Mouse (Mus musculus): ENCODE data around the gene Uimc1. TPM values are rescaled to one million over a fixed set of nuclear protein-coding genes. Genes with fewer than 3 reads are reported as not detected.

The Uimc1 gene
- polyA plus RNA-seq, 1 experiment: 8.7 TPM

DNA sequence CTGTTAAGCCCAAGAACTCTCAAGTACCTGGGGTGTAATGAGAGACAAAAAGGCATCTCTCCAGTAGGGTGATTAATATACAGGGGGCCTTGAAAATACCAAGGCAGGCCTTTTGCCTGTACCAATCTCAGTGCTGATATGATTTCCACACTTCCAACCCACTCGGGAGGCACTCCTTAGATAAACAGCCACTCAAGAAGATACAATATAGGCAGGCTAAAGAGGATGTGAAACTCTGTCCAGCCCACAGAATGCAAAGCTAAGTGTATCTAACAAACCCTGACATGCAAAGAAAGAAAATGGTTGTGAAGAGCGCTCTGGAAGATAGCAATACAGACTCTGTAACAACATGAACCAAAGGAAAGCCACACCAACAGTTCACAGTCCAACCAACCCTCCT is 36.8 kb downstream of the Uimc1 start:
- H3K27ac ChIP-seq (ENCODE audit: control insufficient read depth, insufficient read depth, low read length): no peak overlapping the region
- H3K4me1 ChIP-seq (replicated peaks; ENCODE audit: control insufficient read depth, insufficient read depth, low read length): no peaks in the 10 kb centered on the region
- DNase-seq: no peak
- H3K36me3 ChIP-seq (ENCODE audit: control insufficient read depth, insufficient read depth, low read length): no peaks in the 10 kb centered on the region
- 91% methylated on average over 2 of the region's 2 CpGs for WGBS
- H3K27me3 ChIP-seq (ENCODE audit: control insufficient read depth, insufficient read depth, low read length): no peaks in the 10 kb centered on the region
- TF ChIP-seq POLR2A (IDR thresholded peaks at IDR 0.05; ENCODE audit: control insufficient read depth, extremely low read depth, insufficient read depth, low read length, poor library complexity): no peak
- no peak for TF ChIP-seq CTCF (IDR thresholded peaks at IDR 0.05; ENCODE audit: borderline replicate concordance, control insufficient read depth, extremely low read depth, insufficient read depth, low read length, poor library complexity)
- H3K4me3 ChIP-seq (ENCODE audit: control insufficient read depth, insufficient read depth, low read length): no peak overlapping the region

DNA sequence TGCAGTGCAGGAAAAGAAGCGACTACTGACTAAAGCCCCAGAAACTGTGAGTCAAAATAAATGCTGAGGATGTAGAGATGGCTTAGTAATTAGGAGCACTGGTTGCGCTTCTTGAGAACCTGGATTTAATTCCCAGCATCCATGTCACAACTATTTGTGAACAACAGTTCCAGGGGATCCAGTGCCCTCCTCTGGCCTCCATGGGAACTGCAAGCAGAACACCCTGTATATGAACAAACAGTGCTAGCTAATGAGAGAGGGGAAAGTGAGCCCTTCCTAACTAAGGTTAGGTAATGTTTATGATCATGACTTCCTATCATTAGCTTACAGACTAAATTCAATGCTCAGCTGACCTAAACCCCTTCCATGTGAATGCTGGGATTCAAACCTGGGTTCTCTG is 42.1 kb downstream of the Uimc1 start:
- peaks cover 3% of the 10 kb centered on the region; the same call in 1 of the 2 replicates for H3K36me3 ChIP-seq (ENCODE audit: control insufficient read depth, insufficient read depth, low read length)
- no peak overlapping the region for H3K27ac ChIP-seq (ENCODE audit: control insufficient read depth, insufficient read depth, low read length)
- no peaks in the 10 kb centered on the region for H3K4me1 ChIP-seq (replicated peaks; ENCODE audit: control insufficient read depth, insufficient read depth, low read length)
- no peaks in the 10 kb centered on the region for H3K27me3 ChIP-seq (ENCODE audit: control insufficient read depth, insufficient read depth, low read length)
- TF ChIP-seq POLR2A (IDR thresholded peaks at IDR 0.05; ENCODE audit: control insufficient read depth, extremely low read depth, insufficient read depth, low read length, poor library complexity) (no peak), CTCF (IDR thresholded peaks at IDR 0.05; ENCODE audit: borderline replicate concordance, control insufficient read depth, extremely low read depth, insufficient read depth, low read length, poor library complexity) (no peak)
- WGBS: 100% methylated on average over 2 of the region's 2 CpGs
- DNase-seq: peak; percentile 37
- no peak overlapping the region for H3K4me3 ChIP-seq (ENCODE audit: control insufficient read depth, insufficient read depth, low read length)

DNA sequence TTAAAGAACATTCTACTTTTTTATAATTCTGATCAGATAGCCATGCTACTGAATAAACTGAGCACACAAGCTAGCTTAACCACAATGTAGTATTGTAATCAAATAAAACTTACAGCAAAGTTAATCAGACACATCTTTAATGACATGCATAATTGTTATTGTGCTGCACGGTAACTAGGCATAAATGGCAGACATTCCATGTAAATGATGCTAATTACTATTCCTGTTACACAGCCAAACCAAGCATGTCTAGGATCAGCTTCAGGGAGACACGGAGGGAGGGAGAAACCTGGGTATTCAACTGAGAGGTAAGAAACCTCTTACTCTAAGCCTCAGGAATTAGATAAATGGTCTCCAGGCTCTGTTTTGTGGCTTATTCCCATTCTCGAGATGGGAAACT is 52.4 kb downstream of the Uimc1 start:
- Histone ChIP-seq H3K4me3 (ENCODE audit: control insufficient read depth, insufficient read depth, low read length) (no peak overlapping the region), H3K4me1 (replicated peaks; ENCODE audit: control insufficient read depth, insufficient read depth, low read length) (no peaks in the 10 kb centered on the region), H3K36me3 (ENCODE audit: control insufficient read depth, insufficient read depth, low read length) (peaks cover 10% of the 10 kb centered on the region; the same call in 1 of the 2 replicates), H3K27ac (ENCODE audit: control insufficient read depth, insufficient read depth, low read length) (no peak overlapping the region), H3K27me3 (ENCODE audit: control insufficient read depth, insufficient read depth, low read length) (no peaks in the 10 kb centered on the region)
- TF ChIP-seq POLR2A (IDR thresholded peaks at IDR 0.05; ENCODE audit: control insufficient read depth, extremely low read depth, insufficient read depth, low read length, poor library complexity) (no peak), CTCF (IDR thresholded peaks at IDR 0.05; ENCODE audit: borderline replicate concordance, control insufficient read depth, extremely low read depth, insufficient read depth, low read length, poor library complexity) (no peak)
- 96% methylated on average over 3 of the region's 3 CpGs for WGBS
- DNase-seq: no peak

DNA sequence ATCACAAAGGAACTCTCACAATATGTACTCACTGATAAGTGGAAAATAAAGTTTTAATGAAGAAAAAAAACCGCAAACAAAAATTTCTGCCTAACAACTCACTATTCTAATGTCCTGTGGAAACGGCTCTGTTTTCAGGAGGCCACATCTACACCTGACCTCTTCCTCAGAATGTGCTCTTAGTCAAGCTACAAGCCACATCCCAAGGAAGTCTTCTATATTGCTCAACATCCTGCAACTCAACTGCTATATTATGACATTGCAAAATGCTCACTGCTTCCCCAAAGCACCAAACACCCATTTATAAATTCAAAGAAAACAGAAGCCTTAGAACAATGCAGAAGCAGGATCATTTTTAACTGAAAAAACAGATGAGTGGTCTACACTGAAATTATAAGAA is 60.1 kb downstream of the Uimc1 start:
- 53% methylated on average over 2 of the region's 2 CpGs for whole genome bisulfite sequencing
- no peaks in the 10 kb centered on the region for H3K27me3 ChIP-seq (ENCODE audit: control insufficient read depth, insufficient read depth, low read length)
- DNase-seq: no peak
- H3K27ac ChIP-seq (ENCODE audit: control insufficient read depth, insufficient read depth, low read length): no peak overlapping the region
- TF ChIP-seq CTCF (IDR thresholded peaks at IDR 0.05; ENCODE audit: borderline replicate concordance, control insufficient read depth, extremely low read depth, insufficient read depth, low read length, poor library complexity) (no peak), POLR2A (IDR thresholded peaks at IDR 0.05; ENCODE audit: control insufficient read depth, extremely low read depth, insufficient read depth, low read length, poor library complexity) (no peak)
- H3K36me3 ChIP-seq (ENCODE audit: control insufficient read depth, insufficient read depth, low read length): peaks cover 3% of the 10 kb centered on the region; the same call in 1 of the 2 replicates
- H3K4me3 ChIP-seq (ENCODE audit: control insufficient read depth, insufficient read depth, low read length): no peak overlapping the region
- H3K4me1 ChIP-seq (replicated peaks; ENCODE audit: control insufficient read depth, insufficient read depth, low read length): no peaks in the 10 kb centered on the region

DNA sequence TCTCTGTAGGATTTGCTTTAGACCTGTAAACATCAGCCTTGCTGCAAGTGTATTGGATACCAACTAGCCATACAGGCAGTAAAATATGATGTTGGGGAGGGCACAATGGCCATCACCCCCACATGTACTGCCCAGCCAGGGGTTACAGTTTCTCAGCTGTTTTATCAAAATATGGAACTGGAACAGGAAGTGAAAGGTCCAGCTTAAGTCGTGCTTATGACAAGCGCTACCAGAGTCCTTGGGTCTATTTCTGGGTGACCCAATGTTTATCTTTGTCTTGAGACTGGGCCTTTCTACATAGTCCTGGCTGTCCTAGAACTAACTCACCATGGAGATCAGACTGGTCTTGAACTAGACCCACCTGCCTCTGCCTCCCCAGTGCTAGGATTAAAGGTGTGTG is 75.9 kb downstream of the Uimc1 start:
- Histone ChIP-seq H3K27me3 (ENCODE audit: control insufficient read depth, insufficient read depth, low read length) (no peaks in the 10 kb centered on the region), H3K36me3 (ENCODE audit: control insufficient read depth, insufficient read depth, low read length) (peaks cover 15% of the 10 kb centered on the region), H3K4me3 (ENCODE audit: control insufficient read depth, insufficient read depth, low read length) (no peak overlapping the region), H3K27ac (ENCODE audit: control insufficient read depth, insufficient read depth, low read length) (no peak overlapping the region), H3K4me1 (replicated peaks; ENCODE audit: control insufficient read depth, insufficient read depth, low read length) (peaks cover 14% of the 10 kb centered on the region)
- TF ChIP-seq POLR2A (IDR thresholded peaks at IDR 0.05; ENCODE audit: control insufficient read depth, extremely low read depth, insufficient read depth, low read length, poor library complexity): no peak
- no peak for TF ChIP-seq CTCF (IDR thresholded peaks at IDR 0.05; ENCODE audit: borderline replicate concordance, control insufficient read depth, extremely low read depth, insufficient read depth, low read length, poor library complexity)
- WGBS: 89% methylated on average over 2 of the region's 2 CpGs
- DNase-seq: no peak

DNA sequence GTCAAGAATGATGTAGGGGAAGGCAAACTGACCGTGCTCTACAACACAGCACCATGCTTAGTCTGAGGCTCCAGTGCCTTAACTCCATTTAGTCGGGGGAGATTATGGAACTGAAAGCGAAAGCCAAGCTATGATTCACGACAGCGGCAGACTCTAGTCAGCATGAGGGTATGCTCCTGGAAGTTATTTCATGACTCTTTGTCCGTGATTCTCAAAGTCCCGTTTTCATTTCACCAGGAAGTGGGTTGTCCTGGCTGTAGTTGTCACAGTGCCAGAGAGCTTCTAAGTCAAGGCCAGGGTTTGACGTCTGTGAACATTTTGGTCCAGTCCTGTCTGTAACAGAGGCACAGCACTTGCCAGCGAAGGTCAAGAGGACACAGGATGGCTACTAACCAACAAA is 77.4 kb downstream of the Uimc1 start:
- Histone ChIP-seq H3K4me3 (ENCODE audit: control insufficient read depth, insufficient read depth, low read length) (no peak overlapping the region), H3K27ac (ENCODE audit: control insufficient read depth, insufficient read depth, low read length) (no peak overlapping the region), H3K36me3 (ENCODE audit: control insufficient read depth, insufficient read depth, low read length) (peaks cover under 1% of the 10 kb centered on the region; the same call in 1 of the 2 replicates), H3K27me3 (ENCODE audit: control insufficient read depth, insufficient read depth, low read length) (no peaks in the 10 kb centered on the region), H3K4me1 (replicated peaks; ENCODE audit: control insufficient read depth, insufficient read depth, low read length) (peaks cover 24% of the 10 kb centered on the region)
- no peak for DNase-seq
- 16% methylated on average over 9 of the region's 9 CpGs for WGBS
- no peak for TF ChIP-seq POLR2A (IDR thresholded peaks at IDR 0.05; ENCODE audit: control insufficient read depth, extremely low read depth, insufficient read depth, low read length, poor library complexity)

DNA sequence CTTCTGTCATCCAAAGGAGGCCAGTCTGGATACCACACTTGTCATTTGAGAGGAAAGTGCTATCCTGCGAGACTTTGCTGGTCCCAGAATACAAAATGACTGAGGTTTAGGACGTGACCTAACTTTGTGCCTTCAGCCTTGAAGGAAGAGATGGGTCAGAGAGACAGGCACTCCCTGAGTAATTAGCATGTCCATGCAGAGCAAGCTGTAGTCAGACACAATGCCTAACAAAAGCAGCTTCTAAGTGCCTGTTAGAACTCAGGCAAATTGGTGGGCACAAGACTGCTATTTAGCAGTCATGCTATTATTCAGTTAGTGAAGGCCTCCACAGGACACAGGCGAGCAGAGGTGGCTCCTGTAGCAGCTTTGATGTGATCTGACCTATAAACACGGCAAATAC is 77.8 kb downstream of the Uimc1 start:
- H3K4me1 ChIP-seq (replicated peaks; ENCODE audit: control insufficient read depth, insufficient read depth, low read length): peaks cover 29% of the 10 kb centered on the region
- no peak overlapping the region for H3K27ac ChIP-seq (ENCODE audit: control insufficient read depth, insufficient read depth, low read length)
- TF ChIP-seq POLR2A (IDR thresholded peaks at IDR 0.05; ENCODE audit: control insufficient read depth, extremely low read depth, insufficient read depth, low read length, poor library complexity) (no peak), CTCF (IDR thresholded peaks at IDR 0.05; ENCODE audit: borderline replicate concordance, control insufficient read depth, extremely low read depth, insufficient read depth, low read length, poor library complexity) (no peak)
- no peaks in the 10 kb centered on the region for H3K36me3 ChIP-seq (ENCODE audit: control insufficient read depth, insufficient read depth, low read length)
- H3K27me3 ChIP-seq (ENCODE audit: control insufficient read depth, insufficient read depth, low read length): no peaks in the 10 kb centered on the region
- H3K4me3 ChIP-seq (ENCODE audit: control insufficient read depth, insufficient read depth, low read length): no peak overlapping the region
- WGBS: 62% methylated on average over 4 of the region's 4 CpGs
- DNase-seq: no peak
